Mouse (Mus musculus) embryonic facial prominence, embryonic 14.5 days (tissue): Measurements from ENCODE around the gene Ush2a. TPM values are rescaled to one million over a fixed set of nuclear protein-coding genes. Genes with fewer than 3 reads are reported as not detected.

Experiments used
- ATAC-seq: fragments of 200-750 bp; cut with Nextera tagmentation; 2 replicates; pipeline ENCODE4 v1.8.0; 2017; ENCODE audit warnings: low read depth, moderate number of reproducible peaks, moderate TSS enrichment
- DNase-seq: peaks from one replicate; pipeline ENCODE4 v3.0.0-alpha.2; 2015; ENCODE audit warnings: low spot score
- H3K27ac ChIP-seq: fragments of 300-500 bp; sonication (generic); replicated peaks from 2 replicates; pipeline ENCODE4 v1.5.1; 2014; ENCODE audit warnings: low read depth, mild to moderate bottlenecking, low read length, moderate library complexity
- H3K27me3 ChIP-seq: fragments of 300-500 bp; sonication (generic); replicated peaks from 2 replicates; pipeline ENCODE4 v1.6.1; 2014; ENCODE audit warnings: low read length; ENCODE audit not compliant: control insufficient read depth, insufficient read depth
- H3K36me3 ChIP-seq: fragments of 300-500 bp; sonication (generic); 2 replicates; pipeline ENCODE4 v1.6.1; 2014; ENCODE audit warnings: low read length, mixed read lengths; ENCODE audit not compliant: control insufficient read depth, insufficient read depth
- H3K4me1 ChIP-seq: fragments of 300-500 bp; sonication (generic); 2 replicates; pipeline ENCODE4 v1.6.1; 2014; ENCODE audit warnings: antibody characterized with exemption, low read length; ENCODE audit not compliant: control insufficient read depth, insufficient read depth
- H3K4me2 ChIP-seq: fragments of 300-500 bp; sonication (generic); 2 replicates; pipeline ENCODE4 v1.6.1; 2014; ENCODE audit warnings: low read depth, mild to moderate bottlenecking, low read length, moderate library complexity, mixed read lengths
- H3K4me3 ChIP-seq: fragments of 300-500 bp; sonication (generic); 2 replicates; pipeline ENCODE4 v1.5.1; 2014; ENCODE audit warnings: low read depth, mild to moderate bottlenecking, low read length
- H3K9ac ChIP-seq: fragments of 300-500 bp; sonication (generic); 2 replicates; pipeline ENCODE4 v1.6.1; 2014; ENCODE audit warnings: low read depth, mild to moderate bottlenecking, low read length, moderate library complexity, mixed read lengths
- H3K9me3 ChIP-seq: fragments of 300-500 bp; sonication (generic); 2 replicates; pipeline ENCODE4 v1.6.1; 2016; ENCODE audit warnings: low read length; ENCODE audit not compliant: control insufficient read depth
- WGBS: fragments of 180-500 bp; shearing (Covaris S2); extraction: QIAGEN DNeasy Blood & Tissue Kit; methylation state at CpG from one replicate; pipeline ENCODE4 v1.1.7; 2014; 5-methylcytosine and 5-hydroxymethylcytosine counted together
- polyA plus RNA-seq: library from polyadenylated mRNA; unstranded; fragments of >200 nt; fragmentation: Nextera tagmentation; extraction: Ambion mirVana; gene quantifications from 2 replicates; pipeline ENCODE4 v1.2.1, GENCODE M21; 2014

Gene Ush2a
- polyA plus RNA-seq, 1 experiment from 2014 or later, result 0.25 TPM

GRCm38 (mm10) chr1:188577376-188577775 lies 315.6 kb downstream of the Ush2a start:
- DNase-seq, result no peak
- Histone ChIP-seq H3K27ac (no peak overlapping the region), H3K36me3 (no peaks in the 10 kb centered on the region), H3K4me1 (no peaks in the 10 kb centered on the region), H3K9ac (no peak overlapping the region), H3K4me3 (no peak overlapping the region), H3K4me2 (no peak overlapping the region), H3K9me3 (no peaks in the 10 kb centered on the region), H3K27me3 (no peaks in the 10 kb centered on the region)
- no peak for ATAC-seq
- WGBS, result 85% methylated on average over 4 of the region's 4 CpGs

- no peak overlapping the region for H3K4me2 ChIP-seq
- H3K36me3 ChIP-seq, result no peaks in the 10 kb centered on the region
- 28% methylated on average over 4 of the region's 4 CpGs for WGBS
- H3K27ac ChIP-seq, result no peak overlapping the region
- H3K9ac ChIP-seq, result no peak overlapping the region
- no peaks in the 10 kb centered on the region for H3K27me3 ChIP-seq
- H3K4me1 ChIP-seq, result no peaks in the 10 kb centered on the region
- no peak overlapping the region for H3K4me3 ChIP-seq
- ATAC-seq (no peak), DNase-seq (no peak)
- no peaks in the 10 kb centered on the region for H3K9me3 ChIP-seq
Observed at GRCm38 (mm10) chr1:188581136-188581535, 319.3 kb downstream of the Ush2a start.

GRCm38 (mm10) chr1:188595251-188595650 lies 333.4 kb downstream of the Ush2a start:
- Histone ChIP-seq H3K27ac (no peak overlapping the region), H3K4me2 (no peak overlapping the region), H3K9ac (no peak overlapping the region), H3K36me3 (no peaks in the 10 kb centered on the region), H3K27me3 (no peaks in the 10 kb centered on the region), H3K9me3 (no peaks in the 10 kb centered on the region), H3K4me3 (no peak overlapping the region), H3K4me1 (peaks cover 8% of the 10 kb centered on the region; the same call in 1 of the 2 replicates)
- DNase-seq, result peak; percentile 63
- 21% methylated on average over 4 of the region's 4 CpGs for WGBS
- peak; percentile 44; the same call in 1 of the 2 replicates for ATAC-seq

- H3K27me3 ChIP-seq, result no peaks in the 10 kb centered on the region
- ATAC-seq (no peak), DNase-seq (no peak)
- no peak overlapping the region for H3K9ac ChIP-seq
- H3K36me3 ChIP-seq, result no peaks in the 10 kb centered on the region
- H3K27ac ChIP-seq, result no peak overlapping the region
- no peaks in the 10 kb centered on the region for H3K9me3 ChIP-seq
- peaks cover 8% of the 10 kb centered on the region; the same call in 1 of the 2 replicates for H3K4me1 ChIP-seq
- no peak overlapping the region for H3K4me3 ChIP-seq
- H3K4me2 ChIP-seq, result no peak overlapping the region
- WGBS, result 91% methylated on average over 7 of the region's 7 CpGs
Observed at GRCm38 (mm10) chr1:188598052-188598451, 336.2 kb downstream of the Ush2a start.

GRCm38 (mm10) chr1:188599134-188599533 lies 337.3 kb downstream of the Ush2a start:
- H3K4me3 ChIP-seq, result no peak overlapping the region
- peaks cover 8% of the 10 kb centered on the region; the same call in 1 of the 2 replicates for H3K4me1 ChIP-seq
- no peak for DNase-seq
- no peaks in the 10 kb centered on the region for H3K27me3 ChIP-seq
- H3K4me2 ChIP-seq, result no peak overlapping the region
- no peaks in the 10 kb centered on the region for H3K36me3 ChIP-seq
- no peak overlapping the region for H3K27ac ChIP-seq
- ATAC-seq, result no peak
- H3K9ac ChIP-seq, result no peak overlapping the region
- no peaks in the 10 kb centered on the region for H3K9me3 ChIP-seq
- 82% methylated on average over 8 of the region's 8 CpGs for WGBS

- no peak for ATAC-seq
- Histone ChIP-seq H3K4me2 (no peak overlapping the region), H3K27me3 (no peaks in the 10 kb centered on the region), H3K9ac (no peak overlapping the region), H3K4me1 (no peaks in the 10 kb centered on the region), H3K27ac (no peak overlapping the region), H3K4me3 (no peak overlapping the region), H3K36me3 (no peaks in the 10 kb centered on the region), H3K9me3 (no peaks in the 10 kb centered on the region)
- no peak for DNase-seq
Observed at GRCm38 (mm10) chr1:188606450-188606849, 344.6 kb downstream of the Ush2a start.

GRCm38 (mm10) chr1:188616547-188616946 lies 354.7 kb downstream of the Ush2a start:
- Histone ChIP-seq H3K4me1 (no peaks in the 10 kb centered on the region), H3K27ac (no peak overlapping the region), H3K4me2 (no peak overlapping the region), H3K9me3 (no peaks in the 10 kb centered on the region), H3K4me3 (no peak overlapping the region), H3K9ac (no peak overlapping the region), H3K36me3 (no peaks in the 10 kb centered on the region), H3K27me3 (no peaks in the 10 kb centered on the region)
- DNase-seq (no peak), ATAC-seq (no peak)
- WGBS, result 59% methylated on average over 5 of the region's 5 CpGs

- WGBS, result 39% methylated on average over 4 of the region's 4 CpGs
- Histone ChIP-seq H3K36me3 (no peaks in the 10 kb centered on the region), H3K9ac (no peak overlapping the region), H3K4me2 (no peak overlapping the region), H3K9me3 (no peaks in the 10 kb centered on the region), H3K27ac (no peak overlapping the region), H3K27me3 (no peaks in the 10 kb centered on the region), H3K4me1 (no peaks in the 10 kb centered on the region), H3K4me3 (no peak overlapping the region)
- ATAC-seq (no peak), DNase-seq (peak; percentile 50)
Observed at GRCm38 (mm10) chr1:188633736-188634135, 371.9 kb downstream of the Ush2a start.

GRCm38 (mm10) chr1:188639666-188640065 lies 377.8 kb downstream of the Ush2a start:
- no peaks in the 10 kb centered on the region for H3K27me3 ChIP-seq
- no peak overlapping the region for H3K9ac ChIP-seq
- H3K4me1 ChIP-seq, result no peaks in the 10 kb centered on the region
- DNase-seq (no peak), ATAC-seq (no peak)
- H3K27ac ChIP-seq, result no peak overlapping the region
- H3K4me2 ChIP-seq, result no peak overlapping the region
- no peak overlapping the region for H3K4me3 ChIP-seq
- H3K9me3 ChIP-seq, result no peaks in the 10 kb centered on the region
- no peaks in the 10 kb centered on the region for H3K36me3 ChIP-seq
